Mouse (Mus musculus) megakaryocyte, adult 5-6 weeks (primary cell): ENCODE measurements around the gene Wdr19. TPM values are rescaled to one million over a fixed set of nuclear protein-coding genes. Genes with fewer than 3 reads are reported as not detected.

Experiments
- ATAC-seq: 2 replicates; pipeline ENCODE4 v1.8.0; 2016; ENCODE audit warnings: mild to moderate bottlenecking, inconsistent platforms; ENCODE audit not compliant: poor library complexity, severe bottlenecking
- total RNA-seq, 2 experiments: library from RNA; stranded (forward) in 1 of 2; stranded (reverse) in 1 of 2; fragments of 153-499, 151-499 nt in 1 of 2; fragments of 221-1000, 200-1000 nt in 1 of 2; gene quantifications; 2 replicates each; pipeline versions ENCODE4 v1.2.3 to v1.2.4; 2015 to 2017

Gene Wdr19
- total RNA-seq (2015) (0.36 and 0.89 TPM in 2 replicates), total RNA-seq (2017) (0.37 and 1.6 TPM in 2 replicates)

GRCm38 (mm10) chr5:65199346-65200128 lies at the start of gene Wdr19:
Wdr19 (plus strand) TSS chr5:65199696.
- ATAC-seq, result peak; percentile 100

GRCm38 (mm10) chr5:65149706-65150105 lies 49.8 kb upstream of the Wdr19 start:
- no peak for ATAC-seq

- no peak for ATAC-seq
Observed at GRCm38 (mm10) chr5:65150376-65150955, 49.0 kb upstream of the Wdr19 start.

- ATAC-seq, result no peak
Observed at GRCm38 (mm10) chr5:65151276-65151675, 48.2 kb upstream of the Wdr19 start.

- ATAC-seq, result no peak
Observed at GRCm38 (mm10) chr5:65151767-65152166, 47.7 kb upstream of the Wdr19 start.

GRCm38 (mm10) chr5:65154287-65154686 lies 45.2 kb upstream of the Wdr19 start:
- no peak for ATAC-seq

- ATAC-seq, result peak; percentile 83
Observed at GRCm38 (mm10) chr5:65156853-65157252, 42.6 kb upstream of the Wdr19 start.

- no peak for ATAC-seq
Observed at GRCm38 (mm10) chr5:65157412-65158381, 41.8 kb upstream of the Wdr19 start.

- no peak for ATAC-seq
Observed at GRCm38 (mm10) chr5:65158696-65159305, 40.7 kb upstream of the Wdr19 start.

- no peak for ATAC-seq
Observed at GRCm38 (mm10) chr5:65163001-65163400, 36.5 kb upstream of the Wdr19 start.

GRCm38 (mm10) chr5:65163489-65164092 lies 35.9 kb upstream of the Wdr19 start:
- no peak for ATAC-seq

GRCm38 (mm10) chr5:65170206-65170605 lies 29.3 kb upstream of the Wdr19 start:
- no peak for ATAC-seq

GRCm38 (mm10) chr5:65175035-65175917 lies 24.2 kb upstream of the Wdr19 start:
- no peak for ATAC-seq

- ATAC-seq, result no peak
Observed at GRCm38 (mm10) chr5:65175918-65176484, 23.5 kb upstream of the Wdr19 start.

- ATAC-seq, result no peak
Observed at GRCm38 (mm10) chr5:65177026-65177514, 22.4 kb upstream of the Wdr19 start.

- no peak for ATAC-seq
Observed at GRCm38 (mm10) chr5:65178477-65178876, 21.0 kb upstream of the Wdr19 start.

GRCm38 (mm10) chr5:65181160-65181793 lies 18.2 kb upstream of the Wdr19 start:
- ATAC-seq, result no peak

- ATAC-seq, result no peak
Observed at GRCm38 (mm10) chr5:65181794-65182169, 17.7 kb upstream of the Wdr19 start.
